Mouse (Mus musculus) Muller cell, postnatal 12 days (primary cell): ENCODE data around the gene Sned1.
"Not testable (repeated sequence)": the region's sequence is repeated elsewhere in the genome, so short reads cannot be mapped to it uniquely, and the experiment has no call there.

Source experiments
- DNase-seq: peaks from one replicate; pipeline ENCODE4 v3.0.0-alpha.2; 2015; ENCODE audit errors: inconsistent ontology term

Sned1 gene

GRCm38 (mm10) chr1:93235576-93236544 lies at the start of gene Sned1:
Gene Sned1, plus strand, starts transcription at chr1:93235841.
- DNase-seq, result peak; percentile 95

- no peak for DNase-seq
Observed at GRCm38 (mm10) chr1:93190726-93191305, 44.8 kb upstream of the Sned1 start.

GRCm38 (mm10) chr1:93194961-93195360 lies 40.7 kb upstream of the Sned1 start:
- no peak for DNase-seq

- DNase-seq, result not testable (repeated sequence)
Observed at GRCm38 (mm10) chr1:93197454-93197853, 38.2 kb upstream of the Sned1 start.

- DNase-seq, result no peak
Observed at GRCm38 (mm10) chr1:93197916-93198315, 37.7 kb upstream of the Sned1 start.

- no peak for DNase-seq
Observed at GRCm38 (mm10) chr1:93206277-93206970, 29.2 kb upstream of the Sned1 start.

- DNase-seq, result no peak
Observed at GRCm38 (mm10) chr1:93207536-93208064, 28.0 kb upstream of the Sned1 start.

- peak; percentile 94 for DNase-seq
Observed at GRCm38 (mm10) chr1:93210213-93210641, 25.4 kb upstream of the Sned1 start.

- no peak for DNase-seq
Observed at GRCm38 (mm10) chr1:93211019-93211418, 24.6 kb upstream of the Sned1 start.

- DNase-seq, result no peak
Observed at GRCm38 (mm10) chr1:93211549-93212220, 24.0 kb upstream of the Sned1 start.

- DNase-seq, result no peak
Observed at GRCm38 (mm10) chr1:93212441-93212840, 23.2 kb upstream of the Sned1 start.

- DNase-seq, result peak; percentile 35
Observed at GRCm38 (mm10) chr1:93214612-93215011, 21.0 kb upstream of the Sned1 start.

GRCm38 (mm10) chr1:93216839-93217497 lies 18.7 kb upstream of the Sned1 start:
- no peak for DNase-seq

- DNase-seq, result no peak
Observed at GRCm38 (mm10) chr1:93217530-93217929, 18.1 kb upstream of the Sned1 start.

GRCm38 (mm10) chr1:93220776-93221175 lies 14.9 kb upstream of the Sned1 start:
- peak; percentile 27 for DNase-seq

- no peak for DNase-seq
Observed at GRCm38 (mm10) chr1:93223972-93224371, 11.7 kb upstream of the Sned1 start.

GRCm38 (mm10) chr1:93225226-93225625 lies 10.4 kb upstream of the Sned1 start:
- DNase-seq, result no peak

- no peak for DNase-seq
Observed at GRCm38 (mm10) chr1:93225731-93226520, 9.7 kb upstream of the Sned1 start.

- peak; percentile 77 for DNase-seq
Observed at GRCm38 (mm10) chr1:93227303-93227975, 8.2 kb upstream of the Sned1 start.

GRCm38 (mm10) chr1:93227976-93228365 lies 7.7 kb upstream of the Sned1 start:
- no peak for DNase-seq
